Mouse (Mus musculus): ENCODE data around the gene Chrdl2. TPM values are rescaled to one million over a fixed set of nuclear protein-coding genes. Genes with fewer than 3 reads are reported as not detected.
"Not testable (repeated sequence)": the region's sequence is repeated elsewhere in the genome, so short reads cannot be mapped to it uniquely, and the experiment has no call there.

Chrdl2 gene
- 0.15 TPM in 1 of 2 replicates, not detected in the other for polyA plus RNA-seq (2012; ENCODE audit: insufficient read depth, low replicate concordance)

- Histone ChIP-seq H3K36me3 (replicated peaks; ENCODE audit: low read length) (no peaks in the 10 kb centered on the region), H3K4me1 (peaks cover 17% of the 10 kb centered on the region), H3K27me3 (replicated peaks) (peaks cover 78% of the 10 kb centered on the region), H3K4me3 (replicated peaks) (peak within 1 kb of the TSS; percentile 78), H3K9me3 (no peaks in the 10 kb centered on the region)
- TF ChIP-seq FLI1 (IDR thresholded peaks at IDR 0.05; ENCODE audit: low read length) (no peak), GATA1 (IDR thresholded peaks at IDR 0.05; ENCODE audit: borderline replicate concordance, low read length) (no peak)
Observed at GRCm38 (mm10) chr7:100005790-100006189, at the start of gene Chrdl2. Chrdl2 (plus strand) TSS chr7:100006172.

GRCm38 (mm10) chr7:99957226-99957965 lies 48.6 kb upstream of the Chrdl2 start:
- TF ChIP-seq GATA1 (IDR thresholded peaks at IDR 0.05; ENCODE audit: borderline replicate concordance, low read length) (no peak), FLI1 (IDR thresholded peaks at IDR 0.05; ENCODE audit: low read length) (no peak)
- Histone ChIP-seq H3K4me3 (replicated peaks) (no peak overlapping the region), H3K9me3 (no peaks in the 10 kb centered on the region), H3K4me1 (peaks cover 40% of the 10 kb centered on the region), H3K36me3 (replicated peaks; ENCODE audit: low read length) (peaks cover 28% of the 10 kb centered on the region), H3K27me3 (replicated peaks) (no peaks in the 10 kb centered on the region)

GRCm38 (mm10) chr7:99960571-99960970 lies 45.4 kb upstream of the Chrdl2 start:
- not testable (repeated sequence) for H3K9me3 ChIP-seq; H3K4me3 ChIP-seq (replicated peaks); H3K27me3 ChIP-seq (replicated peaks)
- Histone ChIP-seq H3K36me3 (replicated peaks; ENCODE audit: low read length) (peaks cover 10% of the 10 kb centered on the region), H3K4me1 (peaks cover 58% of the 10 kb centered on the region)

- Histone ChIP-seq H3K27me3 (replicated peaks) (no peaks in the 10 kb centered on the region), H3K4me1 (peaks cover 65% of the 10 kb centered on the region), H3K36me3 (replicated peaks; ENCODE audit: low read length) (peaks cover 16% of the 10 kb centered on the region), H3K4me3 (replicated peaks) (no peak overlapping the region), H3K9me3 (no peaks in the 10 kb centered on the region)
- TF ChIP-seq FLI1 (IDR thresholded peaks at IDR 0.05; ENCODE audit: low read length) (no peak), GATA1 (IDR thresholded peaks at IDR 0.05; ENCODE audit: borderline replicate concordance, low read length) (no peak)
Observed at GRCm38 (mm10) chr7:99961518-99961917, 44.5 kb upstream of the Chrdl2 start.

GRCm38 (mm10) chr7:99962536-99963236 lies 43.3 kb upstream of the Chrdl2 start:
- H3K27me3 ChIP-seq (replicated peaks), result no peaks in the 10 kb centered on the region

GRCm38 (mm10) chr7:99963237-99963860 lies 42.6 kb upstream of the Chrdl2 start:
- no peaks in the 10 kb centered on the region for H3K27me3 ChIP-seq (replicated peaks)

More at GRCm38 (mm10) chr7:99962536-99963236, 43.3 kb upstream of the Chrdl2 start:
- no peak for TF ChIP-seq GATA1 (IDR thresholded peaks at IDR 0.05; ENCODE audit: borderline replicate concordance, low read length)
- TF ChIP-seq FLI1 (IDR thresholded peaks at IDR 0.05; ENCODE audit: low read length), result no peak
- Histone ChIP-seq H3K36me3 (replicated peaks; ENCODE audit: low read length) (peaks cover 23% of the 10 kb centered on the region), H3K4me3 (replicated peaks) (peak overlapping the region; percentile 70), H3K4me1 (peaks cover 66% of the 10 kb centered on the region), H3K9me3 (no peaks in the 10 kb centered on the region)

GRCm38 (mm10) chr7:99965020-99965841 lies 40.7 kb upstream of the Chrdl2 start:
- Histone ChIP-seq H3K9me3 (0 out of 2 replicates have a peak, but pooled peaks cover 3% of the 10 kb centered on the region), H3K36me3 (replicated peaks; ENCODE audit: low read length) (peaks cover 35% of the 10 kb centered on the region), H3K4me3 (replicated peaks) (no peak overlapping the region), H3K27me3 (replicated peaks) (no peaks in the 10 kb centered on the region), H3K4me1 (peaks cover 74% of the 10 kb centered on the region)
- TF ChIP-seq FLI1 (IDR thresholded peaks at IDR 0.05; ENCODE audit: low read length), result no peak
- TF ChIP-seq GATA1 (IDR thresholded peaks at IDR 0.05; ENCODE audit: borderline replicate concordance, low read length), result no peak

More at GRCm38 (mm10) chr7:99963237-99963860, 42.6 kb upstream of the Chrdl2 start:
- peaks cover 66% of the 10 kb centered on the region for H3K4me1 ChIP-seq
- no peaks in the 10 kb centered on the region for H3K9me3 ChIP-seq
- TF ChIP-seq GATA1 (IDR thresholded peaks at IDR 0.05; ENCODE audit: borderline replicate concordance, low read length), result no peak
- no peak for TF ChIP-seq FLI1 (IDR thresholded peaks at IDR 0.05; ENCODE audit: low read length)
- peak overlapping the region; percentile 21 for H3K4me3 ChIP-seq (replicated peaks)
- H3K36me3 ChIP-seq (replicated peaks; ENCODE audit: low read length), result peaks cover 30% of the 10 kb centered on the region

- TF ChIP-seq FLI1 (IDR thresholded peaks at IDR 0.05; ENCODE audit: low read length), result no peak
- TF ChIP-seq GATA1 (IDR thresholded peaks at IDR 0.05; ENCODE audit: borderline replicate concordance, low read length), result no peak
- H3K27me3 ChIP-seq (replicated peaks), result no peaks in the 10 kb centered on the region
- H3K4me1 ChIP-seq, result peaks cover 67% of the 10 kb centered on the region
Observed at GRCm38 (mm10) chr7:99966011-99966721, 39.8 kb upstream of the Chrdl2 start.

More at GRCm38 (mm10) chr7:99966011-99966721, 39.8 kb upstream of the Chrdl2 start:
- Histone ChIP-seq H3K9me3 (0 out of 2 replicates have a peak, but pooled peaks cover 3% of the 10 kb centered on the region), H3K4me3 (replicated peaks) (no peak overlapping the region), H3K36me3 (replicated peaks; ENCODE audit: low read length) (peaks cover 35% of the 10 kb centered on the region)

All from megakaryocyte, embryonic 14.5 days (primary cell).